Mouse (Mus musculus): Measurements from ENCODE around the gene Serpine1.

GRCm38 (mm10) chr5:137093720-137094119 is 21.7 kb upstream of the Serpine1 start:
- TF ChIP-seq POLR2A (IDR thresholded peaks at IDR 0.05; ENCODE audit: borderline replicate concordance, low read depth, low read length) = no peak
- no peak for TF ChIP-seq CTCF (IDR thresholded peaks at IDR 0.05; ENCODE audit: low read depth, low read length)
